13 mouse cellular contexts compared by ENCODE assay signal in the genomic region with DNA sequence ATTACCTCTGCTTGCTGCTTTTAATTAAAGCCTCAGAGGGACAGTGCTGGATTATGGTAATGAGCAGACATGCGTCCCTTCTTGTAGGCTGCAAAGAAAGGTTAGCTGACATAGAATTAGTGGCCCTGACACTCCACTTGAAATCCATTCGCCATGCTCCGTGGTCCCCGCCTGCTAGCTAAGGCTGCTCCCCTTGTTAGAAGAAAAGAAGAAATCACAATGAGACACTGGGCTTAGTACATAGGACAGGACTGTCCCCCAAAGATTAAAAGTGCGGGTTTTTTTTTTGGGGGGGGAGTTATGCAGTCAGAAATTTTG. TPM values are rescaled to one million over a fixed set of nuclear protein-coding genes. Genes with fewer than 3 reads are reported as not detected.
DNase-seq lines count a peak whose midpoint lies in the region; ATAC-seq lines count a peak whose summit lies in the region.
"Had no signal": no experiment of that assay in that cellular context is flagged by ENCODE, and none has a peak within 500 bp of the region (broad histone marks: within the 10 kb centered on the region; RNA-seq: fewer than 3 reads in every experiment).

No protein-coding gene starts in this region.

- H3K9me3 ChIP-seq in heart, embryonic 15.5 days (replicated peaks), result no peaks in the 10 kb centered on the region
- no peaks in the 10 kb centered on the region for H3K9me3 ChIP-seq in forebrain, embryonic 12.5 days
- H3K9me3 ChIP-seq in hindbrain, embryonic 14.5 days (ENCODE audit: control insufficient read depth, low read length), result no peaks in the 10 kb centered on the region
- no peaks in the 10 kb centered on the region for H3K9me3 ChIP-seq in midbrain, embryonic 16.5 days (replicated peaks; ENCODE audit: control insufficient read depth, low read length, poor library complexity, severe bottlenecking)
- no peaks in the 10 kb centered on the region for H3K9me3 ChIP-seq in heart, embryonic 12.5 days (replicated peaks)

- ATAC-seq in heart, embryonic 15.5 days (replicated peaks; ENCODE audit: insufficient number of reproducible peaks, insufficient read depth, low FRiP score, low read depth), result no peak
- no peak for ATAC-seq in forebrain, embryonic 12.5 days (ENCODE audit: low FRiP score)
- 0 out of 2 replicates have a peak, but pooled peaks have one; percentile 9 for ATAC-seq in hindbrain, embryonic 14.5 days (ENCODE audit: low FRiP score)
- no peak for ATAC-seq in midbrain, embryonic 16.5 days
- no peak for ATAC-seq in heart, embryonic 12.5 days (ENCODE audit: insufficient number of reproducible peaks, low FRiP score)

- no peak overlapping the region for H3K9ac ChIP-seq in heart, embryonic 15.5 days
- no peak overlapping the region for H3K9ac ChIP-seq in forebrain, embryonic 12.5 days
- H3K9ac ChIP-seq in hindbrain, embryonic 14.5 days, result peak overlapping the region; percentile 46
- 0 out of 2 replicates have a peak overlapping the region, but pooled peaks have one; percentile 22 for H3K9ac ChIP-seq in midbrain, embryonic 16.5 days (ENCODE audit: low read depth, low read length)
- no peak overlapping the region for H3K9ac ChIP-seq in heart, embryonic 12.5 days

- H3K4me1 ChIP-seq in heart, embryonic 15.5 days (replicated peaks), result peaks cover 33% of the 10 kb centered on the region
- peaks cover 60% of the 10 kb centered on the region for H3K4me1 ChIP-seq in forebrain, embryonic 12.5 days
- peaks cover 25% of the 10 kb centered on the region for H3K4me1 ChIP-seq in hindbrain, embryonic 14.5 days (replicated peaks; ENCODE audit: control insufficient read depth, insufficient read depth, low read length)
- peaks cover 36% of the 10 kb centered on the region for H3K4me1 ChIP-seq in midbrain, embryonic 16.5 days (ENCODE audit: control insufficient read depth, insufficient read depth, low read length)
- H3K4me1 ChIP-seq in heart, embryonic 12.5 days (replicated peaks), result peaks cover 25% of the 10 kb centered on the region

- intact Hi-C loops in heart, postnatal 14 days (cut with DNase I), result no loop called here

- H3K4me2 ChIP-seq in heart, embryonic 15.5 days, result 0 out of 2 replicates have a peak overlapping the region, but pooled peaks have one; percentile 1
- peak overlapping the region; percentile 56 for H3K4me2 ChIP-seq in forebrain, embryonic 12.5 days
- peak overlapping the region; percentile 86 for H3K4me2 ChIP-seq in hindbrain, embryonic 14.5 days (replicated peaks)
- peak overlapping the region; percentile 72 for H3K4me2 ChIP-seq in midbrain, embryonic 16.5 days (ENCODE audit: low read length)
- H3K4me2 ChIP-seq in heart, embryonic 12.5 days, result no peak overlapping the region

- peaks cover 96% of the 10 kb centered on the region for H3K27me3 ChIP-seq in heart, embryonic 15.5 days
- H3K27me3 ChIP-seq in forebrain, embryonic 12.5 days, result peaks cover 90% of the 10 kb centered on the region
- peaks cover 71% of the 10 kb centered on the region for H3K27me3 ChIP-seq in hindbrain, embryonic 14.5 days (ENCODE audit: control insufficient read depth, insufficient read depth, low read length)
- H3K27me3 ChIP-seq in midbrain, embryonic 16.5 days (ENCODE audit: control insufficient read depth, insufficient read depth, low read depth, low read length), result peaks cover 19% of the 10 kb centered on the region
- H3K27me3 ChIP-seq in heart, embryonic 12.5 days (replicated peaks), result peaks cover 76% of the 10 kb centered on the region

- no peak overlapping the region for H3K4me3 ChIP-seq in heart, embryonic 15.5 days
- peak overlapping the region; percentile 39 for H3K4me3 ChIP-seq in forebrain, embryonic 12.5 days (replicated peaks)
- peak overlapping the region; percentile 55 for H3K4me3 ChIP-seq in hindbrain, embryonic 14.5 days (replicated peaks; ENCODE audit: low read length)
- H3K4me3 ChIP-seq in midbrain, embryonic 16.5 days (ENCODE audit: low read depth, low read length), result peak overlapping the region; percentile 45
- H3K4me3 ChIP-seq in heart, embryonic 12.5 days, result no peak overlapping the region

- H3K27ac ChIP-seq in heart, embryonic 15.5 days, result no peak overlapping the region
- no peak overlapping the region for H3K27ac ChIP-seq in forebrain, embryonic 12.5 days
- H3K27ac ChIP-seq in hindbrain, embryonic 14.5 days, result peak overlapping the region; percentile 75; the same call in 1 of the 2 replicates
- no peak overlapping the region for H3K27ac ChIP-seq in midbrain, embryonic 16.5 days (ENCODE audit: low read length)
- no peak overlapping the region for H3K27ac ChIP-seq in heart, embryonic 12.5 days (ENCODE audit: poor library complexity, severe bottlenecking)

- 7% methylated on average over 5 of the region's 5 CpGs for WGBS in heart, embryonic 15.5 days
- WGBS in forebrain, embryonic 12.5 days, result 0% methylated on average over 5 of the region's 5 CpGs
- 0% methylated on average over 5 of the region's 5 CpGs for WGBS in hindbrain, embryonic 14.5 days
- WGBS in midbrain, embryonic 16.5 days, result 2% methylated on average over 5 of the region's 5 CpGs
- 3% methylated on average over 5 of the region's 5 CpGs for WGBS in heart, embryonic 12.5 days

- no peaks in the 10 kb centered on the region for H3K36me3 ChIP-seq in heart, embryonic 15.5 days
- H3K36me3 ChIP-seq in forebrain, embryonic 12.5 days (replicated peaks), result no peaks in the 10 kb centered on the region
- H3K36me3 ChIP-seq in hindbrain, embryonic 14.5 days (replicated peaks; ENCODE audit: control insufficient read depth, insufficient read depth), result no peaks in the 10 kb centered on the region
- no peaks in the 10 kb centered on the region for H3K36me3 ChIP-seq in midbrain, embryonic 16.5 days (ENCODE audit: control insufficient read depth, insufficient read depth, low read length)
- H3K36me3 ChIP-seq in heart, embryonic 12.5 days, result no peaks in the 10 kb centered on the region
- H3K36me3 ChIP-seq: G1E had no signal

- no peak for DNase-seq in heart, postnatal 14 days
- DNase-seq in hindbrain, embryonic 14.5 days (ENCODE audit: low spot score), result peak; percentile 40
- no peak for DNase-seq in ovary, postnatal 36 days (ENCODE audit: low spot score)
- DNase-seq in adrenal gland, postnatal 14 days, result no peak
- DNase-seq: kidney, adult 11 months; left cerebral cortex, postnatal 4 days; thymus, postnatal 25 days had no signal

RNA-seq across cellular contexts. Expression of a gene that starts 15.6 kb away (rescaled TPM):
- polyA plus RNA-seq in heart, embryonic 15.5 days (2015; fragmentation: Nextera tagmentation; extraction: Ambion mirVana), result 0.15 TPM in 1 of 2 replicates, not detected in the other
- total RNA-seq in heart, postnatal 14 days (2021), result under 1 TPM; 0.29 to 0.36 TPM
- 3.0 and 3.2 TPM in 2 replicates for polyA plus RNA-seq in forebrain, embryonic 12.5 days (2016; fragmentation: Nextera tagmentation; extraction: Ambion mirVana)
- polyA plus RNA-seq in hindbrain, embryonic 14.5 days (2014; fragmentation: Nextera tagmentation; extraction: Ambion mirVana), result 4.9 and 5.3 TPM in 2 replicates
- 1.5 and 1.7 TPM in 2 replicates for polyA plus RNA-seq in midbrain, embryonic 16.5 days (2015; fragmentation: Nextera tagmentation; extraction: Ambion mirVana)
- 0.19 and 0.34 TPM in 2 replicates for total RNA-seq in adrenal gland, postnatal 14 days (2021)
- not detected in 2 replicates for polyA plus RNA-seq in heart, embryonic 12.5 days (2016; fragmentation: Nextera tagmentation; extraction: Ambion mirVana)
- total RNA-seq: G1E had no signal
- polyA plus RNA-seq: G1E; liver, embryonic 16.5 days had no signal

Comparison
In these comparisons a context has a peak if more than half of its experiments do, and no peak if none do; other contexts are left out.
1. H3K4me3 ChIP-seq: peak in forebrain, embryonic 12.5 days (single experiment), hindbrain, embryonic 14.5 days (single experiment) and midbrain, embryonic 16.5 days (single experiment); none in heart, embryonic 15.5 days (single experiment) and heart, embryonic 12.5 days (single experiment).
2. H3K9ac ChIP-seq: peak in hindbrain, embryonic 14.5 days (single experiment) and midbrain, embryonic 16.5 days (single experiment); none in heart, embryonic 15.5 days (single experiment), forebrain, embryonic 12.5 days (single experiment) and heart, embryonic 12.5 days (single experiment).